Mouse (Mus musculus) forebrain, embryonic 12.5 days (tissue): ENCODE data around the gene Thada. TPM values are rescaled to one million over a fixed set of nuclear protein-coding genes. Genes with fewer than 3 reads are reported as not detected.

Experiments used
- ATAC-seq: fragments of 200-750 bp; cut with Nextera tagmentation; 2 replicates; pipeline ENCODE4 v1.8.0; 2017; ENCODE audit warnings: moderate TSS enrichment; ENCODE audit not compliant: low FRiP score
- H3K27ac ChIP-seq: fragments of 300-500 bp; sonication (generic); 2 replicates; pipeline ENCODE4 v1.5.1; 2016; ENCODE audit warnings: mild to moderate bottlenecking
- H3K27me3 ChIP-seq: fragments of 300-500 bp; sonication (generic); 2 replicates; pipeline ENCODE4 v1.6.1; 2016; ENCODE audit warnings: mild to moderate bottlenecking
- H3K36me3 ChIP-seq: fragments of 300-500 bp; sonication (generic); replicated peaks from 2 replicates; pipeline ENCODE4 v1.6.1; 2016; ENCODE audit warnings: mild to moderate bottlenecking
- H3K4me1 ChIP-seq: fragments of 300-500 bp; sonication (generic); 2 replicates; pipeline ENCODE4 v1.6.1; 2016
- H3K4me2 ChIP-seq: fragments of 300-500 bp; sonication (generic); 2 replicates; pipeline ENCODE4 v1.6.1; 2016; ENCODE audit warnings: mild to moderate bottlenecking, moderate library complexity
- H3K4me3 ChIP-seq: fragments of 300-500 bp; sonication (generic); replicated peaks from 2 replicates; pipeline ENCODE4 v1.5.1; 2016; ENCODE audit warnings: mild to moderate bottlenecking
- H3K9ac ChIP-seq: fragments of 300-500 bp; sonication (generic); 2 replicates; pipeline ENCODE4 v1.6.1; 2016; ENCODE audit warnings: mild to moderate bottlenecking
- H3K9me3 ChIP-seq: fragments of 300-500 bp; sonication (generic); 2 replicates; pipeline ENCODE4 v1.6.1; 2016
- WGBS: fragments of 180-500 bp; shearing (Covaris S2); methylation state at CpG from one replicate; pipeline ENCODE4 v1.1.7; 2016; 5-methylcytosine and 5-hydroxymethylcytosine counted together
- polyA plus RNA-seq: library from polyadenylated mRNA; unstranded; fragments of >200 nt; fragmentation: Nextera tagmentation; extraction: Ambion mirVana; gene quantifications from 2 replicates; pipeline ENCODE4 v1.2.1, GENCODE M21; 2016

Gene Thada
- polyA plus RNA-seq, 1 experiment from 2014 or later: 11.8 TPM

DNA sequence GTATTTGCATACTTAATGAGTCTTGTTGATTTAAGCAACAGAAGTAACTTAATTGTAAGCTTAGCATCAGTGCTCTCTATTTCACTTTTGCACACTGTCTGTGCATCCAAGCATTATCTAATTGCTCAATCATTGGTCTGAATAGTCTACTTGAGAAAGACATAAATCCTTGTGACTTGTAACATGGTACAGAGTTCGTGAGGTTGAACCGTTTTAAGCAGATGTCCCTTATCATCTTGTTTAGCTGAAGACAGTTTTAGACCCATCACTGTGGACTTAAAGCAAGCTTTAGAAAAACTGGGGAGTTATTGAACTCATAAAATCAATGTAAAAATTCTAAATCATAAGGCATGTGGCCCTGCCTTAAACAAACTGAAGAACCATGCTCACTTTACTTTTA is 31.6 kb upstream of the Thada start:
- H3K4me2 ChIP-seq: no peak overlapping the region
- WGBS: 66% methylated on average over 2 of the region's 2 CpGs
- 0 out of 2 replicates have a peak, but pooled peaks cover under 1% of the 10 kb centered on the region for H3K4me1 ChIP-seq
- H3K27me3 ChIP-seq: no peaks in the 10 kb centered on the region
- no peaks in the 10 kb centered on the region for H3K36me3 ChIP-seq
- no peak for ATAC-seq
- no peaks in the 10 kb centered on the region for H3K9me3 ChIP-seq
- no peak overlapping the region for H3K9ac ChIP-seq
- no peak overlapping the region for H3K4me3 ChIP-seq
- H3K27ac ChIP-seq: no peak overlapping the region

DNA sequence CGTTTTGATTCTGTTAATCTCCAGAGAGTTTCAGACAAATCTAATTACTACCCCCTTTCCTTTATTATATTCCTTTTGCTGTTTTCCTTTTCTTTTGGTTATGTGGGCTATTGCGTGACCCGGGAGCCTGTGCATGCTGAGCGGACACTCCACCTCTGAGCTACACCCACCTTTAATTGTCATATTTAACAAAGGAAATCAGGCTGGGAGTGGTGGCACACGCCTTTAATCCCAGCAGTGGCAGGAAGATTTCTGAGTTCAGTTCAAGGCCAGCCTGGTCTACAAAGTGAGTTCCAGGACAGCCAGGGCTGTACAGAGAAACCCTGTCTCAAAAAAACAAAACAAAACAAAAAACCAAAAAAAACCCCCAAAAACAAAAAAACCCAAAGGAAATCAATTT is 31.0 kb upstream of the Thada start:
- no peak overlapping the region for H3K27ac ChIP-seq
- no peak overlapping the region for H3K4me2 ChIP-seq
- no peak for ATAC-seq
- H3K9ac ChIP-seq: no peak overlapping the region
- H3K27me3 ChIP-seq: no peaks in the 10 kb centered on the region
- H3K36me3 ChIP-seq: no peaks in the 10 kb centered on the region
- 84% methylated on average over 5 of the region's 5 CpGs for WGBS
- H3K4me1 ChIP-seq: 0 out of 2 replicates have a peak, but pooled peaks cover 5% of the 10 kb centered on the region
- H3K4me3 ChIP-seq: no peak overlapping the region
- H3K9me3 ChIP-seq: no peaks in the 10 kb centered on the region

DNA sequence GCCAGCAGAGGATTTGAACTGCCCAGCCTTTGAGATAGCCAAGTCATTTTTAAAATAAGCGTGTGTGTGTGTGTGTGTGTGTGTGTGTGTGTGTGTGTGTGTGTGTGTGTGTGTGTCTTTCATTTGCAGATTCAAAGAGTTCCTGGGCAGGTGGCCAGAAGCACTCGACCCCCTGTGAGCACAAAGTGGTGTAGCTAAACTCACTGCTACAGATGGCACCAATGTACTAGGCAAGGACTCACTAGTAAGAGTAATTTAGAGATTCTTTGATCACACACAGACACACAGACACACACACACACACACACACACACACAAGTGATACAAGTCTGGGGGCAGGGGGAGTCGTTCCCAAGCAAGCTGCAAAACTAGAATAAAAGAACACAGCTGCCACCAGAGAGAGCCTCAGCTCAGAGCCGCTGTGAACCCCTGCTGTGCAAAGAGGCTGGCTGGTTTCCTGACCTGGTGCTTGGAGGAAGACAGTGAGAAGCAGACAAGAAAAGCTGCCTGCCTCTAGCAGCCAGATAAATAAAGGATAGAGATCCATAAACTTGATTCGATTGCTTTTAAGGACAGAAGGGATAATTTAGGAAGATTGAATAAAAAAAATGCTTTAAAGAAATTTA is 26.4 kb upstream of the Thada start:
- WGBS: 28% methylated on average over 5 of the region's 5 CpGs
- peak; percentile 39; the same call in 1 of the 2 replicates for ATAC-seq
- H3K9me3 ChIP-seq: no peaks in the 10 kb centered on the region
- no peaks in the 10 kb centered on the region for H3K27me3 ChIP-seq
- H3K4me1 ChIP-seq: 0 out of 2 replicates have a peak, but pooled peaks cover 5% of the 10 kb centered on the region
- H3K9ac ChIP-seq: no peak overlapping the region
- no peak overlapping the region for H3K4me2 ChIP-seq
- H3K4me3 ChIP-seq: no peak overlapping the region
- H3K36me3 ChIP-seq: no peaks in the 10 kb centered on the region
- no peak overlapping the region for H3K27ac ChIP-seq

DNA sequence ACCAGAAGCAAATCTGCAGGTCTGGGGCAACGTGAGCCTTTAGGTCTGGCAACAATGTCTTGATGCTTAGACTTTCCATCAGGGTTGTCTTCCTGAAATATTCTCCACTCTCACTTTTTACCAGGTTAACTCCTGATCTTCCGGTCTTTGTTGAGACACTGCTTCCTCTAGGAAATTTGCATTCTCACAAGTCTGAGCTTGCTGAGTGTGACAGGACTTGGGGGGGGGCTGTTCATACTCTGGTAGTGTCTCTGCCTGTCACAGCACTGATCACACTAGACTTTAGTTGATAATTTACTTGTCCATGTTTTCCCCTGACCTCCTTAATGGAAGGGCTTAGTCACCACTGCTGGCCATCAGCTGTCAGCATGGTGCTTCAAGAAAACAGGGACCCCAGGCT is 21.4 kb upstream of the Thada start:
- H3K36me3 ChIP-seq: no peaks in the 10 kb centered on the region
- no peak overlapping the region for H3K27ac ChIP-seq
- H3K27me3 ChIP-seq: no peaks in the 10 kb centered on the region
- no peak for ATAC-seq
- no peak overlapping the region for H3K4me3 ChIP-seq
- H3K4me1 ChIP-seq: 0 out of 2 replicates have a peak, but pooled peaks cover 3% of the 10 kb centered on the region
- no peak overlapping the region for H3K9ac ChIP-seq
- whole genome bisulfite sequencing: 85% methylated on average over 2 of the region's 2 CpGs
- no peak overlapping the region for H3K4me2 ChIP-seq
- H3K9me3 ChIP-seq: no peaks in the 10 kb centered on the region

DNA sequence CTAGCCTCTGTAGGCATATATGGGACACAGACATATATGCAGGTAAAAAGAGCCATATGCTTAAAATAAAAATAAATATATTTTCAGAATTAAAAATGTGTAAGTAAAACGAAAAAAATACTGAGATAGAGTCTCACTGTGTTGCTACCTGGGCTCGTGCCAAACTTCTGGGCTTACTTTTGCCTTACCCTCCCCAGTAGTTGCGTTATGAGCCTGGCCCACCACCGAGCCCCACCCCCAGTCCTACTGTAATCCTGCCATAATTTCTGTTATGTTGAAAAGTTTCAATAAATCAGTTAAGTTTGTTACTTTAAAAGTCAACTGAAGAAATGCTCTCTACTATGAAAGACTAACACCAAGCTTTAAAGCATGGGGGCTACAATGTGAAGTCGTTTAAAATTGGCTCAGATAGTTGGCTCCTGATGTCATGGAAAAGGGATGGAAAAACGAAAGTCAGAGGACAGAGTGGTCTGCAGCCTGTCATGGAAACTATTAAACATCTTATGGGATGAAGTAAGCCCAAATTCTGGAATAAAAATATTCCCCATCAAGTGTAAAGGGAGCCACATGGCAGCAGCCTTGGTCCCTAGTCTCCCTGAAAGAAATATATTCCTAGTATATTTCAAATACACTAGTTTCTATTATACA is 17.8 kb upstream of the Thada start:
- no peak for ATAC-seq
- no peak overlapping the region for H3K4me2 ChIP-seq
- H3K27ac ChIP-seq: no peak overlapping the region
- no peak overlapping the region for H3K9ac ChIP-seq
- no peak overlapping the region for H3K4me3 ChIP-seq
- 83% methylated on average over 6 of the region's 6 CpGs for WGBS
- H3K9me3 ChIP-seq: no peaks in the 10 kb centered on the region
- no peaks in the 10 kb centered on the region for H3K36me3 ChIP-seq
- no peaks in the 10 kb centered on the region for H3K27me3 ChIP-seq
- peaks cover 10% of the 10 kb centered on the region for H3K4me1 ChIP-seq

DNA sequence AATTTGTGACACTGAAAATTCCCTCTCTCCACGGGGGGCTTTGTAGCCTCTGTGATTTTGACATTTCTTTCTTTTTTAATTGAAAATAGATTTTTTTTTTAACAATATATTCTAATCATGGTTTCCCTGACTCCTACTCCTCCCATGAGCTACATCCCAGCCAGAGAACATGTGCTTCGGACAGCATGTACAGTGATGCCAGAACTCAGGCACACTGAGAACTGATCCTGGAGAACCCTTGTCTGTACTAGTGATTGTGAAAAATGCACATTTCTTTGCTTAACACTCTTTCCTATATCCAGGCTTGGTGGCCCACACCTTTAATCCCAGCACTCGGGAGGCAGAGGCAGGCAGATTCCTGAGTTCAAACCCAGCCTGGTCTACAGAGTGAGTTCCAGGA is 16.8 kb upstream of the Thada start:
- no peak overlapping the region for H3K27ac ChIP-seq
- no peak overlapping the region for H3K9ac ChIP-seq
- no peak overlapping the region for H3K4me2 ChIP-seq
- no peaks in the 10 kb centered on the region for H3K36me3 ChIP-seq
- WGBS: 92% methylated on average over 3 of the region's 3 CpGs
- ATAC-seq: no peak
- H3K4me1 ChIP-seq: peaks cover 10% of the 10 kb centered on the region
- H3K4me3 ChIP-seq: no peak overlapping the region
- no peaks in the 10 kb centered on the region for H3K9me3 ChIP-seq
- no peaks in the 10 kb centered on the region for H3K27me3 ChIP-seq

DNA sequence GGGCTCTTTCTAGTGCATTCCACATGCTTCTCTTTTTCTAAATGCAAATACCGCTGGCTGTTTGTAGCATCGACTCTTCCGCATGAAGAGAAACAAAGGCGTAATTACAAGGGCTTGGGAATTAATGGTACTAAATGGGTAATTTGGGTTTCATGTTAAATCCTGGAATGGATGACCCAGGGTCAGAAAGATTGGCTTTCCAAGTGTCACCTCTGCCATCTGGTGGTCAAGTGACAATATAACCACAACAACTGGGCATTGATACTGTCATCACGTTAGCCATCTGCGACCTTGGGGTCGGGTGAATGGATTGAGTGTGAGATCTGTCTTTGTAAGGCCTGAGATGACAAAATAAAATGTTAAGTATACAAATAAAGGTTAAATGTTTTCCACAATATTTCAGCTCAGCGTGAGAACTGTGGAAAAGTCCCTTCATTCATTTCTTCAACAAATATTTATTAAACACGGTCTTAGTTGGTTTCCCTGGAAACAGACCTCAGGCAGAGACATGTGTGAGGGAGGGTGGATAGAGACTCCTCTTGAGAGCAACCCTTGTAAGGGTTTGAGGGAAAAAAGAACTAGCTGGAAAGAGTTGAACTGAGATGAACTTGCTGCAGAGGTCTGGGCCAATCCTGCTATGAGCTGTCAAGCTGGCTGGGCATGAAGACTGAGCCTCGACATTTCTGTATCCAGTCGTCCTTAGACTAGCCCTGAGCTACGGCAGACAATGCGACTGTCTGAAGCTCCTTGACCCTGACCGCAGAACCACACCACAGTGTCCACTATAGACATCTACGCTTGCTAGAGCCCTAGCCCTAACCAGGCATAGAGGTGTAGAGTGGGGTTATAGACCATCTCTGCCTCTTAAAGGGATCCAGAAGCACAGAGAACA is 14.7 kb upstream of the Thada start:
- no peak overlapping the region for H3K27ac ChIP-seq
- WGBS: 45% methylated on average over 15 of the region's 15 CpGs

DNA sequence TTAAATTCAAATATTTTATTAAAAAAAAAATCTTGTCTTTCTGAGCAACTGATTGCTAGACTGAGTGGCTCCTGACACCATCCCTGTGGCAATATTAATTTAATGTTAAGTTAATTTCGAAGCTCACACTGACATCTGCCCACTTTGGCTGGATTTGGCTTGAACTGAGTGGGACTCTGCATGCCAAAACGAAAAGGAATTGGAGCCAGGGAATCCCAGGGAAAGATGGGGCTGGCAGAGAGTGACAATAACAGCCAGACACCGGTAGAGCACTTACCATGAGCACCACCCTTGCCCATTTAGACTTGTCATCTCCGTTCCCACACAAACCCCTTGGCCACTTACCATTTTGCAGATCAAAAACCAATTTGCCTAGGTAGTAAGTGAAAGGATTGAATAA is 12.3 kb upstream of the Thada start:
- no peak for ATAC-seq
- H3K9me3 ChIP-seq: no peaks in the 10 kb centered on the region
- no peak overlapping the region for H3K27ac ChIP-seq
- H3K4me2 ChIP-seq: no peak overlapping the region
- H3K4me1 ChIP-seq: peaks cover 10% of the 10 kb centered on the region
- H3K27me3 ChIP-seq: no peaks in the 10 kb centered on the region
- no peak overlapping the region for H3K4me3 ChIP-seq
- 84% methylated on average over 4 of the region's 4 CpGs for WGBS
- no peak overlapping the region for H3K9ac ChIP-seq
- H3K36me3 ChIP-seq: no peaks in the 10 kb centered on the region

More for the DNA sequence above, 14.7 kb upstream of the Thada start:
- ATAC-seq: peak; percentile 63; the same call in 1 of the 2 replicates
- peaks cover 10% of the 10 kb centered on the region for H3K4me1 ChIP-seq
- H3K27me3 ChIP-seq: no peaks in the 10 kb centered on the region
- H3K9ac ChIP-seq: no peak overlapping the region
- H3K9me3 ChIP-seq: no peaks in the 10 kb centered on the region
- H3K4me3 ChIP-seq: no peak overlapping the region
- no peaks in the 10 kb centered on the region for H3K36me3 ChIP-seq
- H3K4me2 ChIP-seq: no peak overlapping the region

DNA sequence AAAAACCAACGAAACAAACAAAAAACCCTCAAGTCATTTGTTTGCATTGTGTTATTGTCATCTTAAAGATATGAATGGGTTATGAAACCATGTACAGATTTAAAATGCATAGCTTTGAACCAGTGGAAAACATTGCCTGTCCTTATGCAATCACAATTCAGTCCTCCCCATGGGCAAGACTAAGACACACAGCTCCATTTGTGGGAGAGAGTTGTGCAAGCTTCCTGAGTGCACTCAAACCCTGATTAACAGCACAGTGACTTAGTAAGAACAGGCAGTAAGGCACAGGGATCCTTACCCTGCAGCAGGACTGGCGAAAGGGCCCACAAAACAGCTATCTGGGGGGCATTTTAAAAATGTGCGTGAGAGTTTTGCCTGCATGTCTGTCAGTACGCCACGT is 11.2 kb upstream of the Thada start:
- Histone ChIP-seq H3K9me3 (no peaks in the 10 kb centered on the region), H3K27ac (no peak overlapping the region), H3K4me3 (no peak overlapping the region), H3K4me1 (peaks cover 10% of the 10 kb centered on the region), H3K27me3 (no peaks in the 10 kb centered on the region), H3K9ac (no peak overlapping the region), H3K4me2 (no peak overlapping the region), H3K36me3 (no peaks in the 10 kb centered on the region)
- ATAC-seq: no peak
- 88% methylated on average over 5 of the region's 5 CpGs for WGBS

DNA sequence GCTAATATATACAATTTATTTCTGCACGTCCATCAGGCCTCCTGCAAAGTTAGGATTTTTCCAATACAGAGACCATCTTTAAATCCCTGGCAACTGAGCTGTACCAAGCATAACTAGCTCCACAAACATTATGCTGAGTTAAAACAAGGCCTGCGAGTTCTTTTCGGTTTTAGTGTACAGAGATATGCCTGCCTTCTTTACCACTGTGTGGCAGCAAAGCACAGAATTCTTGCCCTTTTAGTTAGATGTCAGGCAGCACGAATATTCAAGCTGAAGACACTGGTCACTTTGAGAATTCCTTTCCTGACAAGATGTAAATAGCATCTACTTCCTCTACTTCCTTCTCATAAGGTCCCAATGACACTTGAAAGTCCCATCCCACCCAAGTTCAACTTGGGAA is 8.3 kb upstream of the Thada start:
- no peaks in the 10 kb centered on the region for H3K27me3 ChIP-seq
- no peaks in the 10 kb centered on the region for H3K4me1 ChIP-seq
- no peak for ATAC-seq
- H3K4me3 ChIP-seq: no peak overlapping the region
- no peaks in the 10 kb centered on the region for H3K9me3 ChIP-seq
- no peaks in the 10 kb centered on the region for H3K36me3 ChIP-seq
- no peak overlapping the region for H3K9ac ChIP-seq
- H3K4me2 ChIP-seq: no peak overlapping the region
- WGBS: 71% methylated on average over 4 of the region's 4 CpGs
- H3K27ac ChIP-seq: no peak overlapping the region

DNA sequence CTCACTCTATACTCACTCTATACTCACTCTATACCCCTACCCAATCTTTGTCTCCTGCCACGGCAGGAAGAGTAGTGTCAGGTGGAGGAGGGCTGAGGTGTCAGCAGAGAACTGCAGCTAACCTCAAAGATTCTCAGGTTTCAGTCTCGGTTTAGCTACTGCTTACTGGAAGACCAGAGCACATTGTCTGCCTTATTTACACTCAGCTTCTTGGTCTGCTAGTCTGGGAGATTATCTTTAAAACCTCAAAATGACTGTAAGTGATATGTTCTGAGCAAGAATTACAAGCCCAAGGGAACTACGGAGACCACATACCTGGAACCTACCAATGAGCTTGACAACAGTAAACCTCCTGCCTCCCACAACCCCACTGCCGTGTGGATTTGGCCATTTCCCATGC is 31.0 kb downstream of the Thada start:
- H3K27ac ChIP-seq: no peak overlapping the region
- H3K36me3 ChIP-seq: peaks cover 83% of the 10 kb centered on the region
- no peaks in the 10 kb centered on the region for H3K4me1 ChIP-seq
- no peaks in the 10 kb centered on the region for H3K27me3 ChIP-seq
- H3K9me3 ChIP-seq: no peaks in the 10 kb centered on the region
- no peak for ATAC-seq
- H3K4me3 ChIP-seq: no peak overlapping the region
- whole genome bisulfite sequencing: 91% methylated on average over 4 of the region's 4 CpGs
- H3K4me2 ChIP-seq: no peak overlapping the region
- no peak overlapping the region for H3K9ac ChIP-seq

DNA sequence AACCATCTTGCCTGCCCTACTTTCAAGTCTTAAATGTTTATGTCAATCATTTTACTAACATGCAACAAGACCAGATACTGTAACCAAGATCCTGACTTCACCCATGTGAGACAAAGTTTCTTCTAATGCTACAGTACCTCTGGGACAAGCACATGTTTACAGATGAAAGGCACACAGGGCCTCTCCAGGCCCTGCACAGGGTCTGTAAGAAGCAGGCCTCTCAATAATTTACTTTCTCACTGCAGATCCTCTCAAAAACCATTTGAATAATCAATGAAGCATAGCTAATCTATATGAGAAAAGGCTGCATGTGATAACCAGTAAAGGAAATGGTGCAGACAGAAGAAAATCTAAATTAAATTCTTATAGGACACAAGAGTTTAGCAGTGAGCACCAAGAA is 31.8 kb downstream of the Thada start:
- H3K27me3 ChIP-seq: no peaks in the 10 kb centered on the region
- H3K4me3 ChIP-seq: no peak overlapping the region
- no peak overlapping the region for H3K4me2 ChIP-seq
- peaks cover 83% of the 10 kb centered on the region for H3K36me3 ChIP-seq
- no peaks in the 10 kb centered on the region for H3K4me1 ChIP-seq
- no peak overlapping the region for H3K27ac ChIP-seq
- no peaks in the 10 kb centered on the region for H3K9me3 ChIP-seq
- H3K9ac ChIP-seq: no peak overlapping the region
- no peak for ATAC-seq
